In genomic region chr2:21231147-21231546, GRCm38 (mm10) we compare ENCODE assay signal across 23 mouse cellular contexts. TPM values are rescaled to one million over a fixed set of nuclear protein-coding genes. Genes with fewer than 3 reads are reported as not detected.
DNase-seq lines count a peak whose midpoint lies in the region; ATAC-seq and TF ChIP-seq lines count a peak whose summit lies in the region.
"Had no signal": no experiment of that assay in that cellular context is flagged by ENCODE, and none has a peak within 500 bp of the region (broad histone marks: within the 10 kb centered on the region; RNA-seq: fewer than 3 reads in every experiment).

No protein-coding gene starts in this region.

- 68% methylated on average over 3 of the region's 3 CpGs for WGBS in limb, embryonic 13.5 days
- 79% methylated on average over 3 of the region's 3 CpGs for WGBS in limb, embryonic 10.5 days
- 71% methylated on average over 3 of the region's 3 CpGs for WGBS in limb, embryonic 14.5 days

- H3K9ac ChIP-seq in limb, embryonic 13.5 days = no peak overlapping the region
- H3K9ac ChIP-seq in limb, embryonic 14.5 days (ENCODE audit: low read depth, low read length, severe bottlenecking) = no peak overlapping the region

- no peaks in the 10 kb centered on the region for H3K27me3 ChIP-seq in limb, embryonic 13.5 days
- H3K27me3 ChIP-seq in limb, embryonic 10.5 days (ENCODE audit: low read depth, poor library complexity, severe bottlenecking) = no peaks in the 10 kb centered on the region
- H3K27me3 ChIP-seq in limb, embryonic 14.5 days (ENCODE audit: control insufficient read depth, insufficient read depth, low read length) = no peaks in the 10 kb centered on the region
- no peaks in the 10 kb centered on the region for H3K27me3 ChIP-seq in myocyte (ENCODE audit: control insufficient read depth, insufficient read depth, insufficient read length)
- H3K27me3 ChIP-seq: CH12.LX, Patski had no signal

- no peak overlapping the region for H3ac ChIP-seq in myocyte (ENCODE audit: control insufficient read depth, insufficient read length)

- no peak for TF ChIP-seq POLR2A in limb, embryonic 14.5 days (IDR thresholded peaks at IDR 0.05; ENCODE audit: borderline replicate concordance, extremely low read depth, insufficient read depth, insufficient read length)
- no peak for TF ChIP-seq POLR2A in myocyte (IDR thresholded peaks at IDR 0.05; ENCODE audit: insufficient read length, low read depth)

- no peak overlapping the region for H3K4me2 ChIP-seq in limb, embryonic 13.5 days (replicated peaks)
- no peak overlapping the region for H3K4me2 ChIP-seq in limb, embryonic 14.5 days (replicated peaks; ENCODE audit: low read depth, low read length, severe bottlenecking)
- no peak overlapping the region for H3K4me2 ChIP-seq in myocyte (ENCODE audit: low read depth)

- 0 out of 2 replicates have a peak, but pooled peaks have one; percentile 37 for ATAC-seq in limb, embryonic 13.5 days (ENCODE audit: low FRiP score, low read depth)
- peak; percentile 49; the same call in 1 of the 2 replicates for ATAC-seq in limb, embryonic 14.5 days (ENCODE audit: low FRiP score, low read depth)
- ATAC-seq: activated CD4-positive, CD25-positive, alpha-beta regulatory T cell, adult 4 months; CD4-positive, CD25-positive, alpha-beta regulatory T cell, adult 4 months; Patski had no signal

- H3K4me3 ChIP-seq in limb, embryonic 13.5 days = no peak overlapping the region
- H3K4me3 ChIP-seq in limb, embryonic 10.5 days = no peak overlapping the region
- H3K4me3 ChIP-seq in limb, embryonic 14.5 days (replicated peaks; ENCODE audit: low read length) = no peak overlapping the region
- no peak overlapping the region for H3K4me3 ChIP-seq in myocyte

- peak; percentile 34 for DNase-seq in heart, adult 11 months
- no peak for DNase-seq in heart, adult 9 months (ENCODE audit: low spot score in 2 of 2)
- no peak for DNase-seq in limb, embryonic 10.5 days (ENCODE audit: low spot score)
- no peak for DNase-seq in limb, embryonic 14.5 days (ENCODE audit: low spot score)
- no peak for DNase-seq in right cerebral cortex, postnatal 4 days
- DNase-seq in left cerebral cortex, adult 18-20 months (ENCODE audit: low spot score in 2 of 2) = no peak
- DNase-seq: adrenal gland, adult 2 months; adrenal gland, adult 8-10 months; adrenal gland, postnatal 10 days; adrenal gland, postnatal 14 days; adrenal gland, postnatal 25 days; adrenal gland, postnatal 36 days; B cell, adult 2 months; cerebellum, adult 11 months; cerebellum, adult 11-12 months had no signal

- H3K79me2 ChIP-seq in myocyte (ENCODE audit: control insufficient read depth, insufficient read depth) = no peaks in the 10 kb centered on the region

- H3K9me3 ChIP-seq in limb, embryonic 13.5 days = no peaks in the 10 kb centered on the region
- H3K9me3 ChIP-seq in limb, embryonic 10.5 days (replicated peaks) = no peaks in the 10 kb centered on the region
- H3K9me3 ChIP-seq in limb, embryonic 14.5 days (ENCODE audit: control insufficient read depth, low read length) = no peaks in the 10 kb centered on the region
- H3K9me3 ChIP-seq: G1E had no signal

- H3K4me1 ChIP-seq in limb, embryonic 13.5 days = no peaks in the 10 kb centered on the region
- H3K4me1 ChIP-seq in limb, embryonic 10.5 days = no peaks in the 10 kb centered on the region
- H3K4me1 ChIP-seq in limb, embryonic 14.5 days (ENCODE audit: control insufficient read depth, insufficient read depth, low read length) = no peaks in the 10 kb centered on the region

- H3K36me3 ChIP-seq in limb, embryonic 13.5 days = no peaks in the 10 kb centered on the region
- no peaks in the 10 kb centered on the region for H3K36me3 ChIP-seq in limb, embryonic 10.5 days
- H3K36me3 ChIP-seq in limb, embryonic 14.5 days (ENCODE audit: control insufficient read depth, insufficient read depth, low read length) = no peaks in the 10 kb centered on the region
- H3K36me3 ChIP-seq in myocyte (ENCODE audit: control insufficient read depth, insufficient read depth) = no peaks in the 10 kb centered on the region
- H3K36me3 ChIP-seq: G1E had no signal

- no peak overlapping the region for H3K27ac ChIP-seq in limb, embryonic 13.5 days
- H3K27ac ChIP-seq in limb, embryonic 10.5 days = no peak overlapping the region
- no peak overlapping the region for H3K27ac ChIP-seq in limb, embryonic 14.5 days (replicated peaks; ENCODE audit: low read depth, low read length)

TF ChIP-seq in myocyte, 11 proteins besides CTCF, POLR2A, EP300 and RAD21:
- peak in 2 of 3 experiments; percentile 62 to 74 for TF ChIP-seq MYOG (IDR thresholded peaks at IDR 0.05; ENCODE audit: control insufficient read depth in 1 of 3, insufficient read depth in 1 of 3, insufficient read length in 2 of 3, low read depth in 2 of 3)
- no peak for TF ChIP-seq E2F4 (IDR thresholded peaks at IDR 0.05; ENCODE audit: insufficient read depth)
- no peak for TF ChIP-seq CEBPB (IDR thresholded peaks at IDR 0.05; ENCODE audit: insufficient read depth, poor library complexity, severe bottlenecking)
- TF ChIP-seq USF1 (IDR thresholded peaks at IDR 0.05; ENCODE audit: low read depth) = no peak
- no peak for TF ChIP-seq MAX (IDR thresholded peaks at IDR 0.05; ENCODE audit: low read depth)
- TF ChIP-seq POLR2AphosphoS2 (IDR thresholded peaks at IDR 0.05; ENCODE audit: insufficient read length, low read depth) = no peak
- TF ChIP-seq MYOD1 (IDR thresholded peaks at IDR 0.05; ENCODE audit: control insufficient read depth in 1 of 3, insufficient read length in 2 of 3, low read depth in 2 of 3) = peak; percentile 28 to 88 (median 74)
- TF ChIP-seq REST (IDR thresholded peaks at IDR 0.05; ENCODE audit: insufficient read depth, insufficient read length) = no peak
- TF ChIP-seq TCF12 (IDR thresholded peaks at IDR 0.05; ENCODE audit: insufficient read depth, poor library complexity, severe bottlenecking) = peak; percentile 51
- TF ChIP-seq SRF (IDR thresholded peaks at IDR 0.05; ENCODE audit: control insufficient read depth, insufficient read length, low read depth) = no peak
- no peak for TF ChIP-seq TCF3 (IDR thresholded peaks at IDR 0.05; ENCODE audit: insufficient read length, low read depth)

RNA-seq across cellular contexts. Expression of gene Thnsl1, which starts 25.6 kb away (rescaled TPM):
- 6.2 TPM in 2 replicates for polyA plus RNA-seq in limb, embryonic 13.5 days (2015; fragmentation: Nextera tagmentation; extraction: Ambion mirVana)
- 6.1 and 6.9 TPM in 2 replicates for polyA plus RNA-seq in limb, embryonic 10.5 days (2016; fragmentation: Nextera tagmentation; extraction: Ambion mirVana)
- polyA plus RNA-seq in limb, embryonic 14.5 days (2012; rRNA removed) = 3.9 and 4.3 TPM in 2 replicates
- polyA plus RNA-seq in limb, embryonic 14.5 days (2014; fragmentation: Nextera tagmentation; extraction: Ambion mirVana) = 5.8 and 6.6 TPM in 2 replicates
- 3.6 TPM for polyA plus RNA-seq in myocyte (2012; fragmentation: generic; extraction: Trizol)
- 10 to 100 TPM; 19.5 to 22.7 TPM for total RNA-seq in left cerebral cortex, adult 18-20 months (2021)

RNA-seq across cellular contexts. Expression of gene Enkur, which starts 26.0 kb away (rescaled TPM):
- polyA plus RNA-seq in limb, embryonic 13.5 days (2015; fragmentation: Nextera tagmentation; extraction: Ambion mirVana) = 0.39 and 0.52 TPM in 2 replicates
- polyA plus RNA-seq in limb, embryonic 10.5 days (2016; fragmentation: Nextera tagmentation; extraction: Ambion mirVana) = not detected in 2 replicates
- 0.41 and 0.83 TPM in 2 replicates for polyA plus RNA-seq in limb, embryonic 14.5 days (2012; rRNA removed)
- 0.50 and 0.76 TPM in 2 replicates for polyA plus RNA-seq in limb, embryonic 14.5 days (2014; fragmentation: Nextera tagmentation; extraction: Ambion mirVana)
- 1.0 TPM for polyA plus RNA-seq in myocyte (2012; fragmentation: generic; extraction: Trizol)
- 1 to 10 TPM; 4.8 to 4.9 TPM for total RNA-seq in left cerebral cortex, adult 18-20 months (2021)
- total RNA-seq: MEL had no signal
- polyA plus RNA-seq: activated CD4-positive, CD25-positive, alpha-beta regulatory T cell, adult 4 months; adrenal gland, adult 2 months; G1E had no signal
